Mouse (Mus musculus) right cerebral cortex, postnatal 25 days (tissue): ENCODE measurements at regions not wholly inside any gene's neighbourhood (a gene's known extent, or its start where the extent isn't known, plus 50 kb on each side); places are given as distances from the start of the nearest gene placed in this dataset.

Experiments used
- DNase-seq: peaks from one replicate; pipeline ENCODE4 v3.0.0; 2022

DNA sequence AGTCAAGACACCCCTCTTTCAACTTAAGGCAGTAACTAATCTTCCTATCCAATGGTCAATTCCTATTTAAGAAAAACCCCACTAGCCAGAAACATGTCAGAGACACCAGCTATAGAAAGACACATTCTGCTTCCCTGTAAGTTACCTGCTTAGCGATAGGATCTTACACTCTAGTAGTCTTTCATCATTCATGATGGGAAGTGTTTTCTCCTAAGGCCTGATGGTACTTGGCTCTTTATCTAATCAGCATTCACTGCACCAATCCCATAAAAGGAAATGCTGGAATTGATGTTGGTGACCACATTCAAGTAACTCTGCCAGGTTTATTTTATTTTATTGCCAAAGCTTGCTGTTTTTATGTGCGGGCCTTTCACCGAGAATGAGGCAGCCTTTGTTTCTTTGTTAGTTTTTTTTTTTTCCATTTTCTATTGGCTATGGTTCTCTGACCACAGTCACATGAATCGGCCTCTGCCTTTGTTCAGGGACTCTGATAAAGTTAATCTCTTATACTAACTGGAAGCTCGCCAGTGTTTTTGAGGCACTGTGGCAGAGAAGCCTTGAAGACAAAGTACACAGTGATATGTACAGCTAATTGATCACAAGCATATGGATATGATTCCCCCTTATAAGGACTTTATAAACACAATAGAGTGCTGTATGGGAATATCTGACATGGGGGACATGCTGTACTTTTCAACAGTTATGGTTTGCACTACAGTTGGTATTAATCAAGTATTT lies 166.0 kb upstream of the Chrm3 start:
- no peak for DNase-seq

DNA sequence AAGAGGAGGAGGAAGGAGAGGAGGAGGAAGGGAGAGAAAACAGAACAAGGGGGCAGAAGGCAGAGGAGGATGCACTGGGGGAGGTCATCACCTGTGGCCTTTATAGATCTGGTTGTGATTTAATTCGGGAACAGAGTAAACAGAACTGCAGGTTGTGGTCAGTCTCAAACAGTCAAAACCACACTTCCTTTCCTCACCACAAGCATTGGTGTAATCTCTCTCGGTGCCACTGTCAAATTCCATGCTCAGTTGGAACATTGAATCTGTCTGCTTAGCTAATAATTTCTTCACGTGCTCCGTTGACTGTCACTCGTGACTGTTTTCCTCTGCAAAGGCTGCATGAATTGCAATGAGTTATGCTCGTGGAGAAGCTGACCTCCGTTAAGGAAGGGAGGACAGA lies 143.6 kb upstream of the Chrm3 start:
- no peak for DNase-seq

- no peak for DNase-seq
Observed at GRCm38 (mm10) chr13:10455323-10455722, 94.7 kb upstream of the Chrm3 start.

- no peak for DNase-seq
Observed at GRCm38 (mm10) chr13:10454667-10455066, 94.0 kb upstream of the Chrm3 start.

DNA sequence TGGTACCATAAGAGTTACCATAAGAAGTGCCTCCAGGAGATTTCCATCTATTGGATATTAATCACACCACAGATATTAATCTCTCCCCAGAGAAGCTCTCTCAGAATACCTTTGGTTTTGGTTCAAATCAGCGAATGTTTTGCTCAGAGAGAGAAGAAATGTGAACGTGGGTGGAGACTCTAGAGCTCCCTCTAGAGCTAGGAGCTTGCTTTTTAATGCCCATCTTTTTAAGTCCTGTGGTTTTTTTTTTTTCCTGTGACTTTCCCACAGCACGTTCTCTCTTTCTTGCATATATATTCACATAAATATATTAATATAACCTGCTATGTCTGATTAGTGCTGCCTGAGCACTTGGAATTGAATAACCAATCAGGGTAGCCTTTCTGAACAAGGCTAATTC lies 90.4 kb upstream of the Chrm3 start:
- no peak for DNase-seq

- no peak for DNase-seq
Observed at GRCm38 (mm10) chr13:10449502-10449901, 88.9 kb upstream of the Chrm3 start.

GRCm38 (mm10) chr13:10447806-10448205 lies 87.2 kb upstream of the Chrm3 start:
- no peak for DNase-seq

- DNase-seq, result no peak
Observed at GRCm38 (mm10) chr13:10445679-10446078, 85.0 kb upstream of the Chrm3 start.
